Mouse (Mus musculus) embryonic facial prominence, embryonic 10.5 days (tissue): ENCODE measurements around the gene Auts2. TPM values are rescaled to one million over a fixed set of nuclear protein-coding genes. Genes with fewer than 3 reads are reported as not detected.
A peak's percentile ranks its signal among the peaks of the same experiment; 100 is the strongest.

Source experiments
- DNase-seq: peaks from one replicate; pipeline ENCODE4 v3.0.0-alpha.2; 2017; ENCODE audit warnings: low spot score
- H3K27ac ChIP-seq: fragments of 300-500 bp; sonication (generic); replicated peaks from 2 replicates; pipeline ENCODE4 v1.5.1; 2016; ENCODE audit warnings: mild to moderate bottlenecking
- H3K27me3 ChIP-seq: fragments of 300-500 bp; sonication (generic); replicated peaks from 2 replicates; pipeline ENCODE4 v1.6.1; 2016; ENCODE audit warnings: low read depth, mild to moderate bottlenecking; ENCODE audit not compliant: poor library complexity, severe bottlenecking
- H3K36me3 ChIP-seq: fragments of 300-500 bp; sonication (generic); replicated peaks from 2 replicates; pipeline ENCODE4 v1.6.1; 2016; ENCODE audit warnings: mild to moderate bottlenecking, moderate library complexity
- H3K4me1 ChIP-seq: fragments of 300-500 bp; sonication (generic); 2 replicates; pipeline ENCODE4 v1.6.1; 2016
- H3K4me3 ChIP-seq: fragments of 300-500 bp; sonication (generic); 2 replicates; pipeline ENCODE4 v1.5.1; 2016; ENCODE audit warnings: mild to moderate bottlenecking, moderate library complexity
- H3K9me3 ChIP-seq: fragments of 300-500 bp; sonication (generic); 2 replicates; pipeline ENCODE4 v1.6.1; 2016; ENCODE audit warnings: mild to moderate bottlenecking
- WGBS: fragments of 180-500 bp; shearing (Covaris S2); methylation state at CpG from one replicate; pipeline ENCODE4 v1.1.7; 2016; 5-methylcytosine and 5-hydroxymethylcytosine counted together
- polyA plus RNA-seq: library from polyadenylated mRNA; unstranded; fragments of >200 nt; fragmentation: Nextera tagmentation; extraction: Ambion mirVana; gene quantifications from 2 replicates; pipeline ENCODE4 v1.2.1, GENCODE M21; 2016

Auts2 gene
- polyA plus RNA-seq, 1 experiment from 2014 or later, result 50.0 TPM

DNA sequence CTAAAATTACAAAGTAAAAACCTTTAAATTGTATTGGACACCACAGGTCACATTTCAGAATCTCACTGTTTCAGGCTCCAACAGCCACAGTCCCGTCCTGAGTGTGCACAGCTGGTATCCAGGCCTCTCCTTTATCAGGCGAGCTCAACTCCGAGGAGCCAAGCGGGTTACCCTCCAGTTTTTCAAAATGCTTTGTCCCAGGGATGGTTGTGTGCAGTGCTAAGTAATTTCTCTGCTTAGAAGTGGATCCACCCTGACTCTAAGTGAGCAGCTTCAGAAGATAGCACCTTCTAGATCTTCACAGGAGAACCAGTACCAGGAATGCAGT is 381.0 kb downstream of the Auts2 start:
- peaks cover 33% of the 10 kb centered on the region for H3K4me1 ChIP-seq
- no peak overlapping the region for H3K4me3 ChIP-seq
- no peaks in the 10 kb centered on the region for H3K9me3 ChIP-seq
- DNase-seq, result peak; percentile 49
- H3K27me3 ChIP-seq, result no peaks in the 10 kb centered on the region
- peak overlapping the region; percentile 32; the same call in 1 of the 2 replicates for H3K27ac ChIP-seq
- WGBS, result 45% methylated on average over 4 of the region's 4 CpGs
- no peaks in the 10 kb centered on the region for H3K36me3 ChIP-seq

DNA sequence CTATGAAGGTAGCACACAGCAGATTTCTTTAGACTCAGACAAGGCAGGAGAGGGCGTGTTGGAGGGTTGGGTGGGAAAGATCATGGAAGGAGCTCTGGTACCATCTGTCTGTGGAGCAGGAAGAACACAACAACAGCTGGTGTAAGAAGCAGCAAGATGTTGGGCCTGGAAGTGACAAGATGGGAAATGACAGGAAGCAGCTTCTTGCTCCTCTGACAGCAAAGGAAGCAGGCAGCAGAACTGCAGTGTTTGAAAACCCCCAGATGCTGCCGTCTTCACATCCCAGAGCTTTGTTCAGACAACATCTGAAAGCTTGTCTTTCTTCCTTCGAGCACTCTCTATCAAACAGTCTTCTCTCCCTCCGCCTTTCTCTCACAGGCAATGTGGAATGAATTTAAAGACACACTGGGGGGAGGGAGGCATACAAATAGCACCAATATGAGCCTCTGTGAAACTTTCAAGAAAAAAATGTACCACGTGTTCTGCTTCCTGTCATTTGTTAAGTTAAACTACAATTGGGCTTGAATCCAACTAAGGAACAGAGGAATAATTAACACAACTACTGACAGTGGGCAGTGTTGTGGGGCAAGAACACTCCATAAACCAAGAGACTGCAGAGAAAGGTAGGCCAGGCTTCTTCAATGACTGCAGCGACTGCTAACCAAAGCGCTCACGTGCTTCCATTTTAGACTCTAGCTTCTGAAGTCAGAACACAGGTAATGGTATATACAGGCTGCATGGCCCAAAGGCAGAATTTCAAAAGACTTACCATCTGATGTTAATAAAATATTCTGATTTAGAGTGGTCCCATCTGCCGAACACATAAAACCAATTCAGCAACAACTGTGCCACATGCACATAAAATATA is 381.6 kb downstream of the Auts2 start:
- Histone ChIP-seq H3K4me3 (no peak overlapping the region), H3K36me3 (no peaks in the 10 kb centered on the region), H3K9me3 (no peaks in the 10 kb centered on the region), H3K27me3 (no peaks in the 10 kb centered on the region), H3K27ac (peak overlapping the region; percentile 79), H3K4me1 (peaks cover 33% of the 10 kb centered on the region)
- DNase-seq, result peak; percentile 46
- WGBS, result 39% methylated on average over 9 of the region's 9 CpGs

DNA sequence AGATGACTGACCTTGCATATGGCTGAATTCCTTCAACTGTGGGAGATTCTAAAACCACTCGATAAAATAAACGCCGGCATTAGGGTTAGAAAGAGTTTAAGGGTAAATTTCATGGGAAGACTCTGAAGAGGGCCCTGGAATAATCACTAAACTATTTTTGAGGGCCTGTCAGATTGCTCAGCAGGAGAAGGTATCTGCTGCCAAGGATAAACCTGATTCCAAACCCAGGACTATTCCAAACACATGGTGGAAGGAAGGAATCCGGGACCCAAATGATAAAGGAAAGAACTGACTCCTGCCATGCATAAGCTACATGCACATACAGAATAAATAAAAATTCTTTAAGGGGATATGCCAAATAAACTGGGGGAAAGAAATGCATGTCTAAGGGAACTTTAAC is 399.0 kb downstream of the Auts2 start:
- DNase-seq, result no peak
- peaks cover 4% of the 10 kb centered on the region; the same call in 1 of the 2 replicates for H3K4me1 ChIP-seq
- H3K4me3 ChIP-seq, result no peak overlapping the region
- no peak overlapping the region for H3K27ac ChIP-seq
- H3K36me3 ChIP-seq, result no peaks in the 10 kb centered on the region
- 94% methylated on average over 4 of the region's 4 CpGs for WGBS
- no peaks in the 10 kb centered on the region for H3K9me3 ChIP-seq
- H3K27me3 ChIP-seq, result no peaks in the 10 kb centered on the region

DNA sequence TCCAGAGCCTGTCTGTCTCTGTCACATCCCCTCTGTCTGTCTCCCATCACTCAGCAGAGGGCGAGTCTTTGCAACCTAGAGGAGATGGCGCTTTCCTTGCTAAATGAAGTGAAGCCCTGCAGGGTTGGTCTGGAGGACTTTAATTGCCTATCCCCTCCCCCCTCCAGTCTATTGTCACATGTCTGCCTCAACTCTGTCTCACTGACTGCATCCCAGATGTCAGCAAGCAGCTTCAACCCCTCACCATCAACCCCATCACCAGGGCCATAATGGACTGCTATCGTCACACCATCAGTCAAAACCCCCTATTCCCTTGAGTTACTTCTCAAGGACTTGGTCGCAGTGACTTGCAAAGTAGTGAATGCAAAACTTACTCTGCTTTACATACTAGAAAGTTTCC is 402.3 kb downstream of the Auts2 start:
- DNase-seq, result no peak
- Histone ChIP-seq H3K4me1 (peaks cover 9% of the 10 kb centered on the region), H3K9me3 (no peaks in the 10 kb centered on the region), H3K36me3 (no peaks in the 10 kb centered on the region), H3K27me3 (no peaks in the 10 kb centered on the region), H3K27ac (no peak overlapping the region), H3K4me3 (no peak overlapping the region)
- WGBS, result 59% methylated on average over 4 of the region's 4 CpGs

DNA sequence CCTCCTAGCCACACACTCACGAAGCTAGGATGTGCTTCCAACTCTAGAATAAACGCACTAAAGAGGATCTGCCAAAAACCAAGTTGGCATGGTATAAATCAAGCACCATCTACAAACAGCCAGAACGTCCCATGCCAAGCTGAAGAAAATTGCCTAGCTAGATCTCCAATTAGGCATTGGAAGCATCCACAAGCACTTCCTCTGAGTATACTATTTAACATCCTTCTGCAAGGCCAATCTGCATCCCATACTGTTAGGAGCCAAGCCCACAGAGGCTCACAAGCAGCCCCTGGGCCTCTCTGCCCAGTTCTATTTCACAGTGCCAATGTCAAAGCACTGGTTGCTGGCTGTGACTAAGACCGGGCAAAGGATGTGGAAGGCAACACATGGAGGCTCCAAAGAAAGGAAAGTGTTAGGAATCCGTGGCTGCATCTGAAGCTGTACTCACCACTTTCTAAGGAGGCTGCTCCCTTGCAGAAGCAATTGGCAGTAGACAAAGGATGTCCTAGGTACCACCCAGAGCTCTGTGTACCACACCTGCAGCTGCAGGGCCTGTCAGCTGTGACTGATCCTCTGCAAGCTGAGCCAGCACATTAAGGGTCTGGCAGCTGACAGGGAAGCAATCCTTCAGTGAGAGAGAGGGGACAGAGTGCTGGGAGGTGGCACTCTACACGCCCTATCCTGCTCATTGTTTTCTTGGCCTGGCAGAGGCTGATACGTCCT is 407.0 kb downstream of the Auts2 start:
- DNase-seq, result no peak
- 70% methylated on average over 7 of the region's 7 CpGs for WGBS
- H3K27ac ChIP-seq, result no peak overlapping the region
- H3K4me1 ChIP-seq, result peaks cover 9% of the 10 kb centered on the region
- no peak overlapping the region for H3K4me3 ChIP-seq
- H3K36me3 ChIP-seq, result no peaks in the 10 kb centered on the region
- H3K9me3 ChIP-seq, result no peaks in the 10 kb centered on the region
- H3K27me3 ChIP-seq, result no peaks in the 10 kb centered on the region

DNA sequence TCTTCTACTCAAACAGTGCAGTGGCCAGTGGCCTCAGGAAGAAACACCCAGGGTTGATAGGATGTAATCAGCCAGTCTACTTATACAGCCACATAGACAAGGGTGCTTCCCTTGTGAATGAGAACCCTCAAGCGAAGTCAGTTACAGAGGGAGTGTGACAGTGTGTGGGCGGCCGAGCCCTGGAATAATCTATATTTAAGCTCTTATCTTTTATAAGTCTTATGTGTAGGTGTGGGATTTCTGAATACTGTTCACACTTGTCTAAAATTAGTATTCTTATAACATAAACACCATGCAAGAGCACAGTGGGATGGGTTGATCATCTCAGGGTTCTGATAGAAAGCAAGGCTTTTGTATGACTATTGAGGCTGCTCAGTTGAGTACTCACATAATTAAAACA is 411.2 kb downstream of the Auts2 start:
- Histone ChIP-seq H3K4me3 (no peak overlapping the region), H3K27me3 (no peaks in the 10 kb centered on the region), H3K4me1 (peaks cover 4% of the 10 kb centered on the region; the same call in 1 of the 2 replicates), H3K9me3 (no peaks in the 10 kb centered on the region), H3K36me3 (no peaks in the 10 kb centered on the region), H3K27ac (no peak overlapping the region)
- DNase-seq, result no peak
- WGBS, result 97% methylated on average over 3 of the region's 3 CpGs

DNA sequence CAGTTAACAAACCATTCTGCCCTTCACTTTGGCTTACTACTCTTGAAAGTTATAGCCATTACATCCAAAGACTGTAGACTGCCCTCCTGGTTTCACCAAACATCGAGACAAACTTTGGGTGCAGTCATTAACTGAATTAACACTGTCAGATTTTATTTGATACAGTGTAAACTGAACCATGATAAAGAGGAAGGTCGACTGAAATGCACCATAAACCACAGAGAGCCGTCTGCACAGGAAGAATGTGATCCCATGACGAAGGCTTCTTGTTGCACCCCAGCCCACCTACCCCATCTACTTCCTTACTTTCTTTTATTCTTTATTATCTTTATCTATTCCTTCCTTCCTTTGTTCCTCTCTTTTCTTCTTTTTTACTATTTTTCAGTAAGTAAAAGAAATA is 412.6 kb downstream of the Auts2 start:
- H3K36me3 ChIP-seq, result no peaks in the 10 kb centered on the region
- H3K4me1 ChIP-seq, result no peaks in the 10 kb centered on the region; the same call in 1 of the 2 replicates
- WGBS, result 65% methylated on average over 4 of the region's 4 CpGs
- DNase-seq, result no peak
- H3K9me3 ChIP-seq, result no peaks in the 10 kb centered on the region
- no peak overlapping the region for H3K27ac ChIP-seq
- H3K27me3 ChIP-seq, result no peaks in the 10 kb centered on the region
- H3K4me3 ChIP-seq, result no peak overlapping the region

DNA sequence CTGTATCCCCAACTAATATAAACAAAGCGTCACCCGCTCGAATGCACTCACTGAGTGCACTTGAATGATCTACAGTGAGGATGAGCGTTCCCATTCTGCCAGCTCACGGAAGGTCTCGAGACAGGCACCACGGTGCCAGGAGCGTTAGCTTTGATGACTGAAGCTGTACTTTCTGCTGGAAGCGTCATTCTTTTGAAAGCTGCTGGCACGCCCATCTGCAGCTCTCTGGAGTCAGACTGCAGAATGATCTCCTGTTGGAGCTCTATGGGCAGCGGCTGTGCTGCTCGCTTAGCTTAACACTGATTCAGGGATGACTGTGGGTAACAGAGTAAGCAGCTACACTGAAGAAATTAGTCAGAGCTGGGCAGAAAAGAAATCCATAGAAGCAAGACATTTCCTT is 416.5 kb downstream of the Auts2 start:
- Histone ChIP-seq H3K27ac (no peak overlapping the region), H3K36me3 (no peaks in the 10 kb centered on the region), H3K4me3 (no peak overlapping the region), H3K9me3 (no peaks in the 10 kb centered on the region), H3K27me3 (no peaks in the 10 kb centered on the region), H3K4me1 (no peaks in the 10 kb centered on the region; the same call in 1 of the 2 replicates)
- DNase-seq, result no peak
- 91% methylated on average over 12 of the region's 12 CpGs for WGBS

DNA sequence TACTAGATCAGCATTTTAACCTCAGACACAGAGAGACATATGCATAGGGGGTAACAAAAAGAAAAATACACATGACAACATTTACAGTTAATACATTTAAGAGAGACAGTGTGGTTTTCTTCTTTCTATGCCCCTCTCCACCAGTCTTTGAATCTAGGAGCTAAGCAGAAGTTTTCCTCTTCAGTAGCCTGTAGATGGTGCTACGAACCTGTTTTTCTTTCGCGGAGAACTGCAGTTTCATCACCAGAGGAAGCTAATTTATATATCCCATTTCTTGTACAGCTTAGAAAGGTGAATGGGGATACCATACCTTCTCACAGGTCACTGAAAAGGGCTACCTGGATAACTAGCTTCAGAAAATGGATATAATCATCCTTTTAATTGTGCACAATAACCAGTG is 427.5 kb downstream of the Auts2 start:
- H3K27me3 ChIP-seq, result no peaks in the 10 kb centered on the region
- H3K4me1 ChIP-seq, result peaks cover 19% of the 10 kb centered on the region; the same call in 1 of the 2 replicates
- H3K27ac ChIP-seq, result no peak overlapping the region
- 65% methylated on average over 3 of the region's 3 CpGs for WGBS
- H3K9me3 ChIP-seq, result no peaks in the 10 kb centered on the region
- DNase-seq, result no peak
- no peak overlapping the region for H3K4me3 ChIP-seq
- no peaks in the 10 kb centered on the region for H3K36me3 ChIP-seq

DNA sequence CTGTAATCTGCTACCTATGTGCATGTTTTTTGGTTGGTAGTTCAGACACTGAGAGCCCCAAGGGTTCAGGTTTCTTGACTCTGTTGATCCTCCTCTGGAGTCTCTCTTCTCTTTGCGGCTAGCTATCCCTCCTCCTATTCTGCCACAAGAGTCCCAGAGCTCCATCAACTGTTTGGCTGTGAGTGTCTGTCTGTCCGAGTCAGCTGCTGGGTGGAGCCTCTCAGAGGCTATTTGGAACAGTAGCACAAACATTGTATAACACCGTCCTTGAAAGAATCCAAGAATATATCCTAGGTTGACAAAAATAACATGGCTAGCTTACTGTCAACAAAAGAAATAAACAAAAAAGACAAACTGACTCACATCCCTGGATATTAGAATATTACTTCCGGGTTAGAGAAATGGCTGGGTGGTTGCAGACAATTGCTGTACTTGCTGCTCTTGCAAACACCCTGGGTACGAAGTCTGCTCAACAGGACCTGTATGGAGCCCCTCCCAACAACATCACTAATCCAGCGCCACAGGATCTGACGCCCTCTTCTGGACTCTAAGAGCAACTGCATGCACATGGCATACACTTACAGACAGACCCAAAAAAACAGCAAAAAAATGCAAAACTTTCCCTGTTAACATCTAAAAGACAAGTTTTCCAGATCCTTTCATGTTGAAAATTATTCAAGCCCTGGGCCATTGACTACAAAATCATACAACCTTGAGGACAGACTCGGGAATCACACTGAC is 428.4 kb downstream of the Auts2 start:
- Histone ChIP-seq H3K4me1 (peaks cover 19% of the 10 kb centered on the region; the same call in 1 of the 2 replicates), H3K9me3 (no peaks in the 10 kb centered on the region), H3K4me3 (no peak overlapping the region), H3K36me3 (no peaks in the 10 kb centered on the region), H3K27me3 (no peaks in the 10 kb centered on the region), H3K27ac (no peak overlapping the region)
- DNase-seq, result no peak
- 69% methylated on average over 8 of the region's 8 CpGs for WGBS

DNA sequence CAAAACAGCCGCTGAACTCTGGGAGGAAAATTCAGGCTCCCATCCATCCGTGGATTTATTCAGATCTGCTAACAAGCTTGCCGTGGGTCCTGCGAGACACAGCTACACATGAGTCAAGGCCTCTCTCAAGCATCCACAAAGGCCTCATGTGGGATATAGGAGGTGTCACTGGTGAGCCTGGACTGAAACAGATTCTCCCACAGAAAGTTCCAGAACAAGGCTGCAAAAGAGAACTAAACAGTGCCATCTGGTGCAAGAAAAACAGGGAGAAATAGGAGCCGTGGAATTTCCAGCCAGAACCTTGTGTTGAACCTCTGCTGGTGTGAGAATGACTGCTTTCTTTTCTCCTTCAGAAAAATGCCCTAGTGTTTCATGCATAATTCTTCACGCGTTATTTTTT is 429.7 kb downstream of the Auts2 start:
- H3K27ac ChIP-seq, result no peak overlapping the region
- no peaks in the 10 kb centered on the region for H3K27me3 ChIP-seq
- whole genome bisulfite sequencing, result 77% methylated on average over 7 of the region's 7 CpGs
- H3K36me3 ChIP-seq, result no peaks in the 10 kb centered on the region
- H3K9me3 ChIP-seq, result no peaks in the 10 kb centered on the region
- no peak overlapping the region for H3K4me3 ChIP-seq
- no peak for DNase-seq
- peaks cover 19% of the 10 kb centered on the region; the same call in 1 of the 2 replicates for H3K4me1 ChIP-seq

DNA sequence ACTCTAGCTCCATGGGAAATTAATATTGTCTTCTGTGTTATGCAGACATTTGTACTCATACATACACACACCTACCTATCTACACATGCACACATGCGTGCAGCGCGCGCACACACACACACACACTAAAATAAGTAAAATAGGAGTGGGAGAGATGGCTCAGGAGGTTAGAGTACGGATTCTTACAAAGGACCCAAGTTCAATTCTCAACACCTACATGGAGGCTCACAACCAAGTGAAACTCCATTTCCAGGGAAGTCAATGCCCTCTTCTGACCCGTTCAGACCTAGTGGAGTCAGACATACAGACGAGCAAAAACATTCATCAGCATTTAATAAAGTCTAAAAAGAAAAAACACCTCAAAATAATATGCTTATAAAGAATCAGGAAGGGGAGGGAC is 430.5 kb downstream of the Auts2 start:
- H3K4me1 ChIP-seq, result peaks cover 19% of the 10 kb centered on the region; the same call in 1 of the 2 replicates
- H3K36me3 ChIP-seq, result no peaks in the 10 kb centered on the region
- no peaks in the 10 kb centered on the region for H3K9me3 ChIP-seq
- 94% methylated on average over 7 of the region's 7 CpGs for WGBS
- no peaks in the 10 kb centered on the region for H3K27me3 ChIP-seq
- DNase-seq, result no peak
- no peak overlapping the region for H3K4me3 ChIP-seq
- no peak overlapping the region for H3K27ac ChIP-seq
